24 mouse cellular contexts compared by ENCODE assay signal in the genomic region with DNA sequence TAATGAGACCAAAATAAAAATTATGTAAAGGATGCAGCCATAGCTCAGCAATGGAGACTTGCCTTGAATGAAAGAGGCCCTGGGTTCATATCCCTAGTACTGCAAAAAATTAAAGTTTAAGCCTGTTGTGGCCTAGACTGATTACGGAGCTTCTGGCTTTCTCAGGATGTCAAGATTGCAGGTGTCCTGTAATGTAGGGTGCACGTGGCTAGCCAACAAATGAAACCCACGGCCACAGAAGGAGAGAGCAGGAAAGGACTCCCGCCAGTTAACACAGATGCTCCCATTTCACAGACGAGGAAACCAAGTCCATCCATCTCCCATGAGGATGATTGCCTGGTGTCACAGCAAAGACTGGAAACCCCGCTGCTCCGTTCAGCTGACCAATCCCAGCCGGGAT. TPM values are rescaled to one million over a fixed set of nuclear protein-coding genes. Genes with fewer than 3 reads are reported as not detected.
A peak's percentile ranks its signal among the peaks of the same experiment; 100 is the strongest.
DNase-seq lines count a peak whose midpoint lies in the region; ATAC-seq and TF ChIP-seq lines count a peak whose summit lies in the region.
"Had no signal": no experiment of that assay in that cellular context is flagged by ENCODE, and none has a peak within 500 bp of the region (broad histone marks: within the 10 kb centered on the region; RNA-seq: fewer than 3 reads in every experiment).

No protein-coding gene starts in this region.

- H3K4me3 ChIP-seq in gastrocnemius, adult 2 months, result no peak overlapping the region
- H3K4me3 ChIP-seq in kidney, embryonic 16.5 days (ENCODE audit: low read length), result no peak overlapping the region
- no peak overlapping the region for H3K4me3 ChIP-seq in liver, postnatal 0 days (ENCODE audit: low read depth, low read length)
- no peak overlapping the region for H3K4me3 ChIP-seq in liver, embryonic 11.5 days (ENCODE audit: low read depth, low read length)
- no peak overlapping the region for H3K4me3 ChIP-seq in thymus, adult 2 months (ENCODE audit: control insufficient read depth, insufficient read depth, low read length)
- H3K4me3 ChIP-seq: embryonic facial prominence, embryonic 12.5 days; heart, embryonic 13.5 days; limb, embryonic 12.5 days; stomach, embryonic 15.5 days had no signal

- H3K27ac ChIP-seq in gastrocnemius, adult 2 months, result peak overlapping the region; percentile 63
- 0 out of 2 replicates have a peak overlapping the region, but pooled peaks have one; percentile 64 for H3K27ac ChIP-seq in kidney, embryonic 16.5 days (ENCODE audit: low read length)
- H3K27ac ChIP-seq in liver, postnatal 0 days (ENCODE audit: low read depth), result peak overlapping the region; percentile 85
- H3K27ac ChIP-seq in liver, embryonic 11.5 days (ENCODE audit: low read depth, low read length), result no peak overlapping the region
- H3K27ac ChIP-seq in thymus, adult 2 months (ENCODE audit: control insufficient read depth, insufficient read depth, low read length), result no peak overlapping the region
- H3K27ac ChIP-seq: embryonic facial prominence, embryonic 12.5 days; limb, embryonic 12.5 days; liver, embryonic 14.5 days; stomach, embryonic 15.5 days had no signal

- no peak for TF ChIP-seq POLR2A in thymus, adult 2 months (IDR thresholded peaks at IDR 0.05; ENCODE audit: control insufficient read depth, extremely low read depth, insufficient read depth, low read length, poor library complexity)

- H3K9me3 ChIP-seq in kidney, embryonic 16.5 days (ENCODE audit: low read length), result no peaks in the 10 kb centered on the region
- no peaks in the 10 kb centered on the region for H3K9me3 ChIP-seq in liver, postnatal 0 days (ENCODE audit: low read length)
- H3K9me3 ChIP-seq in liver, embryonic 11.5 days (ENCODE audit: control insufficient read depth, low read length), result no peaks in the 10 kb centered on the region
- H3K9me3 ChIP-seq: embryonic facial prominence, embryonic 12.5 days; heart, embryonic 13.5 days; limb, embryonic 12.5 days; stomach, embryonic 15.5 days had no signal

- peaks cover 61% of the 10 kb centered on the region for H3K4me1 ChIP-seq in kidney, embryonic 16.5 days (ENCODE audit: insufficient read depth, low read length)
- H3K4me1 ChIP-seq in liver, postnatal 0 days (ENCODE audit: insufficient read depth), result peaks cover 84% of the 10 kb centered on the region
- peaks cover 12% of the 10 kb centered on the region for H3K4me1 ChIP-seq in liver, embryonic 11.5 days (replicated peaks; ENCODE audit: control insufficient read depth, insufficient read depth, low read length)
- H3K4me1 ChIP-seq in thymus, adult 2 months (replicated peaks; ENCODE audit: control insufficient read depth, insufficient read depth, low read length), result peaks cover 21% of the 10 kb centered on the region
- H3K4me1 ChIP-seq: embryonic facial prominence, embryonic 12.5 days had no signal

- no peaks in the 10 kb centered on the region for H3K27me3 ChIP-seq in kidney, embryonic 16.5 days (ENCODE audit: insufficient read depth, low read length)
- H3K27me3 ChIP-seq in liver, postnatal 0 days (ENCODE audit: insufficient read depth, low read length), result no peaks in the 10 kb centered on the region
- no peaks in the 10 kb centered on the region for H3K27me3 ChIP-seq in liver, embryonic 11.5 days (replicated peaks; ENCODE audit: control insufficient read depth, insufficient read depth, low read length)
- H3K27me3 ChIP-seq in thymus, adult 2 months (ENCODE audit: control insufficient read depth, insufficient read depth, low read length), result no peaks in the 10 kb centered on the region
- H3K27me3 ChIP-seq: embryonic facial prominence, embryonic 12.5 days; heart, embryonic 13.5 days; limb, embryonic 12.5 days; stomach, embryonic 15.5 days had no signal

- 91% methylated on average over 8 of the region's 8 CpGs for WGBS in kidney, embryonic 16.5 days
- 75% methylated on average over 8 of the region's 8 CpGs for WGBS in liver, postnatal 0 days (ENCODE audit: insufficient replicate concordance)
- 85% methylated on average over 8 of the region's 8 CpGs for WGBS in liver, embryonic 11.5 days
- WGBS in thymus, adult 2 months, result 72% methylated on average over 8 of the region's 8 CpGs

- H3K36me3 ChIP-seq in kidney, embryonic 16.5 days (ENCODE audit: insufficient read depth, low read length), result no peaks in the 10 kb centered on the region
- H3K36me3 ChIP-seq in liver, postnatal 0 days (replicated peaks; ENCODE audit: insufficient read depth, low read length), result peaks cover 4% of the 10 kb centered on the region
- H3K36me3 ChIP-seq in liver, embryonic 11.5 days (ENCODE audit: control insufficient read depth, insufficient read depth, low read length), result no peaks in the 10 kb centered on the region; the same call in 1 of the 2 replicates
- no peaks in the 10 kb centered on the region for H3K36me3 ChIP-seq in thymus, adult 2 months (ENCODE audit: control insufficient read depth, insufficient read depth, low read length)
- H3K36me3 ChIP-seq: stomach, embryonic 15.5 days had no signal

- ATAC-seq in kidney, embryonic 16.5 days (ENCODE audit: low FRiP score, low TSS enrichment), result no peak
- no peak for ATAC-seq in liver, postnatal 0 days
- no peak for ATAC-seq in liver, embryonic 11.5 days (replicated peaks; ENCODE audit: low FRiP score)
- ATAC-seq: forebrain, embryonic 14.5 days; hindbrain, embryonic 16.5 days had no signal

- intact Hi-C loops in gastrocnemius, adult 2 months (cut with DNase I), result no loop called here

- no peak for DNase-seq in gastrocnemius, adult 2 months
- DNase-seq in gastrocnemius, adult 8-10 months (ENCODE audit: low spot score in 2 of 2), result no peak
- no peak for DNase-seq in kidney, adult 9 months
- no peak for DNase-seq in liver, postnatal 0 days
- no peak for DNase-seq in liver, embryonic 11.5 days (ENCODE audit: low spot score)
- DNase-seq in thymus, adult 2 months, result no peak
- DNase-seq: adrenal gland, postnatal 36 days; cerebellum, adult 9-11 months; embryo, embryonic 11 days; gastrocnemius, postnatal 36 days; heart, adult 18-20 months; heart, postnatal 10 days; lung, embryonic 14.5 days; lung, postnatal 14 days; midbrain, embryonic 14.5 days; thymus, postnatal 36 days had no signal

- H3K4me2 ChIP-seq in kidney, embryonic 16.5 days (replicated peaks; ENCODE audit: low read depth, low read length), result no peak overlapping the region
- no peak overlapping the region for H3K4me2 ChIP-seq in liver, postnatal 0 days (ENCODE audit: low read depth, low read length)
- H3K4me2 ChIP-seq in liver, embryonic 11.5 days, result no peak overlapping the region
- H3K4me2 ChIP-seq: embryonic facial prominence, embryonic 12.5 days; heart, embryonic 13.5 days; limb, embryonic 12.5 days; lung, embryonic 14.5 days; stomach, embryonic 15.5 days had no signal

- no peak for TF ChIP-seq EP300 in liver, postnatal 0 days (IDR thresholded peaks at IDR 0.05; ENCODE audit: low read depth)

- H3K9ac ChIP-seq in kidney, embryonic 16.5 days (replicated peaks; ENCODE audit: low read length), result no peak overlapping the region
- no peak overlapping the region for H3K9ac ChIP-seq in liver, postnatal 0 days (replicated peaks)
- H3K9ac ChIP-seq in liver, embryonic 11.5 days (ENCODE audit: low read depth, low read length), result no peak overlapping the region
- H3K9ac ChIP-seq: embryonic facial prominence, embryonic 12.5 days; limb, embryonic 12.5 days; liver, embryonic 14.5 days; lung, embryonic 14.5 days; stomach, embryonic 15.5 days had no signal

- no peak for TF ChIP-seq CTCF in gastrocnemius, adult 2 months (IDR thresholded peaks at IDR 0.05)
- TF ChIP-seq CTCF in liver, postnatal 0 days (IDR thresholded peaks at IDR 0.05; ENCODE audit: low read depth), result no peak
- TF ChIP-seq CTCF in thymus, adult 2 months (IDR thresholded peaks at IDR 0.05; ENCODE audit: borderline replicate concordance, control insufficient read depth, extremely low read depth, insufficient read depth, low read length, poor library complexity), result no peak

RNA-seq across cellular contexts. Expression of gene Sh3bp5, which starts 15.7 kb away (rescaled TPM):
- 10 to 100 TPM; 55.1 to 58.5 TPM for total RNA-seq in gastrocnemius, adult 2 months (2021)
- 10 to 100 TPM; 38.1 to 56.9 (median 50.0) TPM for total RNA-seq in gastrocnemius, adult 8-10 months (2022)
- 34.1 and 39.0 TPM in 2 replicates for polyA plus RNA-seq in kidney, embryonic 16.5 days (2015; fragmentation: Nextera tagmentation; extraction: Ambion mirVana)
- 29.7 and 31.8 TPM in 2 replicates for polyA plus RNA-seq in liver, postnatal 0 days (2015; fragmentation: Nextera tagmentation; extraction: Ambion mirVana)
- polyA plus RNA-seq in liver, embryonic 11.5 days (2014; fragmentation: Nextera tagmentation; extraction: Ambion mirVana), result 15.0 and 17.3 TPM in 2 replicates
- 10.5 and 10.7 TPM in 2 replicates for polyA plus RNA-seq in thymus, adult 2 months (2012; rRNA removed)

Comparison
In these comparisons a context has a peak if more than half of its experiments do, and no peak if none do; other contexts are left out.
1. H3K27ac ChIP-seq: peak in gastrocnemius, adult 2 months (single experiment), kidney, embryonic 16.5 days (single experiment) and liver, postnatal 0 days (single experiment); none in liver, embryonic 11.5 days (single experiment) and thymus, adult 2 months (single experiment).